Mouse (Mus musculus): ENCODE measurements at regions not wholly inside any gene's neighbourhood (a gene's known extent, or its start where the extent isn't known, plus 50 kb on each side); places are given as distances from the start of the nearest gene placed in this dataset.
A peak's percentile ranks its signal among the peaks of the same experiment; 100 is the strongest.

GRCm38 (mm10) chr4:64335814-64336213, 289.0 kb upstream of the Tnc start:
- no peak for DNase-seq

DNA sequence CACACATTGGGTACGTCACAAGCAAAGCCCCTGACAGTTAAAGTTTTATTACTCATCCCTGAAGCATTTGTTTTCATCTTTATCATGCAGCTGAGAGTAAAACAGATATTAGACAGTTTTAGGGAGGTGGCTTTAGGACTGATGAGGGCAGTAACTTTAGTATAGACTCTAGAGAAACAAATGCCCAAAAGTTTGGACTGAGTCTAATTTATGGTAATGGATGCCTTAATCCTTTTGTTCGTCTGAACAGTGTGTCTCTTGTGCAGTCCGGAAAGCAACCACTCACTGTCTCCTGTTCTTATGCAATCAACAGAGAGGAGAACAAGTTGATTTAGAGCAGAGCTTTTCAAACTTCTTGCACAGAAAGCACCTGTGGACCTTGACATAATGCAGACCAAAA, 283.4 kb upstream of the Tnc start:
- DNase-seq, result no peak

DNA sequence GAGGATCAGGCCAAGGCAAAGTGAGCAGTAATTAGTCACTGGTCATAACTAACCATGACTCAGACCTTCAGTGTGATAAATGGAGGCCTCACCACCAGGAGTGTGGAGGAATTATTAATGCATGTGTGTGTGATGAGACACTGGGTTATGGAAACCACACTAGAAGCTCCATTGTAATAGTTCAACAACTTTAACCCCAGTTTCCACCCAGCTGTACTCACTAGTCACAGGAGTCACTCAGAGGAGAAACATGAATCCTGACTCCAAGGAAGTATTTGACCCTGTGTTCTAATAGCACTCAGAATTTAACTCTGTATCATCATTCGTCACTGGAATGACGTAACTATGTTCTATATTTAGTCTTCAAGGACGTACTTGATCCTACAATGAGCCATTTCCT, 277.6 kb upstream of the Tnc start:
- DNase-seq, result no peak

DNA sequence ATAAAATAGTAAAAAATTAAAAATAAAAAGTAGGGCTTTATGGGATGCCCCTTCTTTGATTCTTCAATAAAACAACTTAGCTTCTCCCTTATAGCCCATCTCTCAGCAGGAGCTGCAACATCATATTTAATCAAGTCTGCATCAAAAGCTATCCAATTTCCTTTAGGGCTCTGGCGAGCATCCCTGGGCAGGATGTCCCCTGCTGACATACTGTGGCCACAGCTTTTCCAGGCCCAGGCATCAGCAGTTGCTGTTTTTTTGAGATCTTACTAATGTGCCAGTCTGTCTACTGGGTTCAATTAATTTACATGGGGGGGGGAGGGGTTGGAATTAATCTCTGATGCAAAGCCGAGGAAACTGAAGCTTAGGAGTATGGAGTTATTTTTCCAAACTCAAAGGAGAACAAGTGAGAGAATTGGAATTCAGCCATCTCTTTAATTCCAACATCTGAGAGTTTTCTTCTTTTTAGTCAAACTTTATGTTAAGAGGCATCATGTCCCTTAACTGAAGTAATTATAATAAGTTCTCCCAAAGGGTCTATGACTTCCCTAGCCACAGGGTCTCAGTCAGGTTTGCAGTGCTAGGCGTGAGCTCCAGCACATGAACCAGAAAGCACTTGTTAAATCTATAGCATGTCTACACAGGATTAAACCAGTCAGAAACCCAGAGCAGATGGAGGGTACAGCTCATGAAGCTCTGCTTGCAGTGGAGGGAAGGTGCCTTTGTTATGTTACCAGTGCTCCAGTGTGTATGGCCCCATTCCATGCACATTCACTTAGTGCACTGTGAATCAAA, 269.9 kb upstream of the Tnc start:
- DNase-seq, result no peak

- no peak for DNase-seq
These were observed 250.1 kb upstream of the Tnc start for GRCm38 (mm10) chr4:64296941-64297340.

GRCm38 (mm10) chr4:64282471-64282870, 235.7 kb upstream of the Tnc start:
- DNase-seq, result no peak

GRCm38 (mm10) chr4:64276980-64277379, 230.2 kb upstream of the Tnc start:
- no peak for DNase-seq

GRCm38 (mm10) chr4:64274291-64274960, 227.6 kb upstream of the Tnc start:
- DNase-seq, result no peak

- DNase-seq, result no peak
These were observed 223.0 kb upstream of the Tnc start for GRCm38 (mm10) chr4:64269846-64270245.

DNA sequence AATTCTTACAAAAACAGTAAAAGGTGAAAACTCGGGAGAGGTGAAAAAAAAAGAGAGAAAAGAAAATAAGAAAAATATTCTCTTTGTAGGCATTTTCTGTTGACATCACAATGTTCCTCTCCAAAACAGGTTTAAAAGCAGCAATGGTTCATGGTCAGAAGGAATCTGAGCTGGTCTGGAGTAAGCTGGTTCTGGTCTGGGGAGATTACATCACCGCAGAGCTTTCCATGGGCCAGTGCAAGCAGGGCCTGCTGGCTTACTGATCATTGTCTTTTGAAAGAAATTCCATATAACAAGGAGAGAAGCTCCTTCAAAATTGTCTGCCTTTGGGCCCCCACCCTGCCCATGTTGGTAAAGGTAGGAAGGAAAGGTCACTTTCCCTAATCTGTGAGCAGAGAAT, 222.3 kb upstream of the Tnc start:
- no peak for DNase-seq

- DNase-seq, result no peak
These were observed 213.7 kb upstream of the Tnc start for GRCm38 (mm10) chr4:64260473-64260872.

- DNase-seq, result no peak
These were observed 213.3 kb upstream of the Tnc start for GRCm38 (mm10) chr4:64260188-64260444.

DNA sequence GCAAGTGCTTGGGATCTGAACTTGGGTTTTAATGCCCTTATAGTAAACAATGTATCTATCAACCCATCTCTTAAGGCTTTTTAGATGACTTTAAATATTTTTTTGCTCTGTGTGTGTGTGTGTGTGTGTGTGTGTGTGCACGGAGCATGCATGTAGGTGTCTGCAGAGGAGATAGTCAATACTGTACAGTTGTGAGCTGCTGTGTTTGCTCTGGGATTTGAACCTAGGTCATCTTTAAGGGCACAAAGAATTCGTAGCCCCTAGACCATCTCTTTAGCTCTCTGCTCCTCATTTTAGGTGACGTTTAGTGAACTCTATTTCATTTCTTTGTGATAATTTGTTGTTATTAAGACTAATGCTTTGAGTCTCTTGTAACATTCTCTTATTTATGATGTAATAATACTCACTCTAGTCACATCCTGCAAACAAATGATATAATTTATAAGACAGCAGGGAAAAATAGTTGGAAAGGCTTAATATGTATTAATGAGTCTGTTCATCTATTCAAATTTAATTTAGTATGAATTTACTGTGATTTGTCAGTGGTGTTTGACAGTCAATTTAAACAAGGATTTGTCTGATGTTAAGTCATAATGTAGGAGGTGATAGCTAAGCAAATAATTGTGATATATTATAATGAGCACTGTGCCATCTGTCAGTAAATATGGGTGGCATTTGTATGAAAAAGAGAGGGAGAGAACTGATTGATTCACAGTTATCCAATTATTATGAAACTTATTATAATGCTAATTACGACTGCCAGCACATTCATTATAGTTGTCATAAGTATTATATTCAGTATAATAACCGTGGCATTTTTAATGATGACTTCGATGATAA, 212.8 kb upstream of the Tnc start:
- DNase-seq, result no peak

DNA sequence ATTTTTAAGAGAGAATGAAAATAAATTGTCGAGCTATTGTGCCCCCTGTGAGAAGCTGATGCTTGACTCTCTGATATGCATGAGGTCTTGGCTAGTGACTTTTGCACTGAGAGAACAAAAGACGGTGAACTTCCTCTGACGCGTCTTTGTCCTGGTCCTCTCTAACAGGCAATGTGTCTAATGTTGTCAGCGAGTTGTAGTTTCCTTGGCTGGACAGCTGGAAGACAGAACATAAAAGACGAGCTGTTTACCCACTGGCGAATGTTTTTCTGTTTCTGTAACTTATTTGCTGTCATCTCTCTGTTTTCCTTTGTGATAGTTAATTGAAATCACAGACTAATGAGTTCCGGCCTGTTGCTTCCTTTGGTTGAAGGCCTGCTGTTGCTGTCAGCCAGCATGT, 208.4 kb upstream of the Tnc start:
- DNase-seq, result no peak

GRCm38 (mm10) chr4:64250691-64251090, 203.9 kb upstream of the Tnc start:
- DNase-seq, result no peak

GRCm38 (mm10) chr4:64238196-64238740, 191.5 kb upstream of the Tnc start:
- no peak for DNase-seq

GRCm38 (mm10) chr4:64235534-64235933, 188.7 kb upstream of the Tnc start:
- DNase-seq, result no peak

- no peak for DNase-seq
These were observed 185.3 kb upstream of the Tnc start for GRCm38 (mm10) chr4:64232159-64232558.

DNA sequence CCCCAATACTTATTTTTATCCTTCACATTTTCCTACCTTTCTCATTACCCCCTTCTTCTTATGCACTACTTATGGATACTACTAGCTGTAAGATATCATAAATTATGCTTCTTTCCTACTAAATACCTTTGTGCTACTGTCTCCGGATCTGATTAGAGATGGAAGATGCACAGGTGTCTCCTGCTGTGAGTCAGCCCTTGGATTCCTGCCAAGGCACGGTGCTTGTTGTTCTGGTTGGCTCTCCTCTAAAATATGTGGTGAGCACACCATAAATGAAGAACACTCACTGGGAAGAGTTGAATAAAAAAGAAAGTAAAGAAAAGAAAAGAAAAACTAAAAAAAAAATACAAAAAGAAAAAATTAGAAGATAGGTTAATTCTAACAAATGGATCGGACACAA, 181.5 kb upstream of the Tnc start:
- peak in 1 of 2 experiments; percentile 7 for DNase-seq

DNA sequence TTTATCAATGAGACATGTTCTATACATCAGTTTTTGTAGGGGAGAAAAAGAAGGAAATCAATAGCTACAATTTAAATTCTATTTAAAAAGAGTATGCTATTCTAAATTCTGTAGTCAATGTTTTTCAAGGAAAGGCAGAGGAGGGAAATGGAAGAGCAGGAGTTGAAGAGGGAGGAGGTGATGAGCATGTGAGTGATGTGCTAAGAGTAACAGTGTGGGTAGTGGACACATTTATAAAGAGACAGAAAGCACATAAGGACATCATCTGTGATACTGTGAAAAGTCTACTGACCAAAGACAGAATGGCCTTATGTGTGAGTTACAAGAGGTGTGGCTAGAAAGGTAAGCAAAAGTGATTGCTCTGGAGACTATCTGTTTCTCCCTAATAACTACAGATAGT, 179.8 kb upstream of the Tnc start:
- DNase-seq, result no peak

DNA sequence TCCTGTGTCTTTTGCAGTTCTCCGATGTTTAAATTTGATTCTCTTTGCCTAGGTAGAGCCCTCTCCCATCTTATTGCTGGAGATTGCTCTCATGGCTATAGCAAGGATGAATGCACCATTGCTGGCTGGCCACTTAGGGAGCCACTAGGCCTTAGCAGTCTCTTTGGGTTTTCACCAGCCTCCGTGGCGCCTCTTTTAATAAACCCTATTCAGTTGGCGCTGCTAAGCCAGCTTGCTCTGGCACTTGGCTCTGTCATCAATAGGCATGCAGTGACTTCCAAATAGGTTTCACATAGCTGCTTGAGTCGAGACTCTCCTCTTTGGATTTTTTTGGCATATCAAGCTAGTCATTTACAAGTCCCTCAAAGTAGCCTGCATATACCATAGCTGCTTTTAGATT, 178.1 kb upstream of the Tnc start:
- no peak for DNase-seq

- DNase-seq, result no peak
These were observed 173.0 kb upstream of the Tnc start for GRCm38 (mm10) chr4:64219802-64220201.

- DNase-seq, result no peak
These were observed 160.5 kb upstream of the Tnc start for GRCm38 (mm10) chr4:64207118-64207868.

All from kidney, postnatal 36 days (tissue).